Mouse (Mus musculus) T-helper 17 cell (primary cell): ENCODE results near the gene Pole3.
"Not testable (repeated sequence)": the region's sequence is repeated elsewhere in the genome, so short reads cannot be mapped to it uniquely, and the experiment has no call there.

ENCODE experiments used
- in situ Hi-C, 2 experiments: fragments of 300-600 bp; cut with MboI, MseI; formaldehyde crosslinking; loops; 1 replicate in 1 of 2; 2 replicates in 1 of 2; pipeline ENCODE4 v1.15.1; 2025; ENCODE audit warnings: high pct_unique_total_duplicates in 2 of 2

The Pole3 gene

DNA sequence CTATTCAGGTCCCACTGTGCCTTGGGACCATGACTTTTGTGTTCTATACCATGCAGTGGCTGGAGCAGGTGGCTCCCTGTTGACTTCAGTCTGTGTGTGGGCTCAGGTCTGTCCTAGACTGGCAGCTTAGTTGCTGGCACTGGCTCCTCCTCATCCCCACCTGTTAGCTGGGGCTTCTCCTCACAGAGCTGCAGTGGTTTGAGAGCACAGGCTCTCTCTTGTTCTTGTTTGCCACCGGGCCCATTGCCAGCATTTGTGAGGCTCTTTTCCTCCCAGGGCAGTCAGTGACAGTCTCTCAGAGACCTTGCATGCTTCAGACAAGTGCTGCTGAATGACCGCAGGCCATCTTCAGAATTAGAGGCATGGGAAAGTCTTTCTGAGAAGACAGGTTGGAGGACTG, 32.2 kb downstream of the Pole3 start:
- in situ Hi-C loops, result no loop called here

DNA sequence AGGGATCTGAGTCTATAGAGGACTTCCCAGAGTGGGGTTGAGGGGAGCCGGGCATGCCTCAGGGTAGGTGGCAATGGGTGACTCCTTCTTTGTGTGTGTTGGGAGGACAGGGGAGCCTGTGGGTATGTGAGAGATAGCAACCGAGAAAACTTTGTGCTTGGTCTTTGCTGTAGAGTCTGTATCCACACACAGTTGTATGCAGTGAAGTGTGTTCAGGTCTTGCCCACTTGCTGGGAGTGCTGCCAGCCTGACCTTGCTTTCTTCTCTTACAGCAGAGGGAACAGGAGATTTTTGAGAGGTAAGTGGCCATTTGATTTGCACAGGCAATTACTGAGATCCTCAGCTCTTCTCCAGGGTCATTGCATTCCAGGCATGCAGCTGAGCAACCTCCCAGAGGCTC, 37.0 kb downstream of the Pole3 start:
- in situ Hi-C loops, result loop anchor here in 1 of 2 experiments (5.0 kb wide), 1 partner anchor 204 kb away; no protein-coding TSS in a partner anchor

DNA sequence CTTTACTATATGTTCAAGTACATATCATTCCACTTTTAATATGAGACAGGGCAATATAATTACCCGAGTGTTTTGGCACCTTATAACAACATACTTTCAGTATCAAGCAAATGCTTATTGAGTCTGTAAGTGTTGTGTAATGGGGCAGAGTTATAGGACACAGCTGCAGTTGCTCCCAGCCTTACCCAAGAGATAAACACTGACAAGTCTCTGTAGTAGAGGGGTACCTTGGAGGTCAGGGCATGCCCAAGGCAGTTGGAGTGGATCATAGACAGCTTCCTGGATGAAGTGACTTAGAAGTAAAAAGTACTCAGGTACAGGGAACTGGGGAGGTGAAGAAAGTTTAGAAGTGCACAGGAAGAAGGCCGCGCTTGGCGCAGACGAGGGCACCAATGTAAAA, 37.7 kb downstream of the Pole3 start:
- in situ Hi-C loops, result loop anchor here in 1 of 2 experiments (5.0 kb wide), 1 partner anchor 205 kb away; no protein-coding TSS in a partner anchor

DNA sequence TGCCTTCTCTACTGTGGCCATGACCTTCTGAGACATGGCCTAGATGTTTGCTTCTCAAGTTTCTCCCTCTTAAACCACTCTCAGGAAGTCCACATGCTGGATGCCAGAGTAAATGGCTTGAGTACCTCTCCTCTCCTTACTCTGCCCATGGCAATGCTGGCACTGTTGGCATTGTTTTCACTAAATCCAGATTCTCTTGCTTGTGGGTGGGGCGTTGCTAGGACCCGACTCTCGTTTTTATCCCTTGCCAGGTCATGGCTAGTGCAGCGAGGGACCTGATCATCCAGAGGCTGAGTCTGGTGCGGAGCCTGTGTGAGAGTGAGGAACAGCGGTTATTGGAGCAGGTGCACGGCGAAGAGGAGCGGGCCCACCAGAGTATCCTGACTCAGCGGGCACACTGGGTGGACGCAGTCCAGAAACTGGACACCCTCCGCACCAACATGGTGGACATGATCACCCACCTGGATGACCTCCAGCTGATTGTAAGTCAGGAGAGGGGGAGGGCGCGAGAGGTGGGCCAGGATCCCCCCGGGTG, 38.6 kb downstream of the Pole3 start:
- in situ Hi-C loops, result loop anchor here in 1 of 2 experiments (5.0 kb wide), 1 partner anchor 206 kb away; no protein-coding TSS in a partner anchor

DNA sequence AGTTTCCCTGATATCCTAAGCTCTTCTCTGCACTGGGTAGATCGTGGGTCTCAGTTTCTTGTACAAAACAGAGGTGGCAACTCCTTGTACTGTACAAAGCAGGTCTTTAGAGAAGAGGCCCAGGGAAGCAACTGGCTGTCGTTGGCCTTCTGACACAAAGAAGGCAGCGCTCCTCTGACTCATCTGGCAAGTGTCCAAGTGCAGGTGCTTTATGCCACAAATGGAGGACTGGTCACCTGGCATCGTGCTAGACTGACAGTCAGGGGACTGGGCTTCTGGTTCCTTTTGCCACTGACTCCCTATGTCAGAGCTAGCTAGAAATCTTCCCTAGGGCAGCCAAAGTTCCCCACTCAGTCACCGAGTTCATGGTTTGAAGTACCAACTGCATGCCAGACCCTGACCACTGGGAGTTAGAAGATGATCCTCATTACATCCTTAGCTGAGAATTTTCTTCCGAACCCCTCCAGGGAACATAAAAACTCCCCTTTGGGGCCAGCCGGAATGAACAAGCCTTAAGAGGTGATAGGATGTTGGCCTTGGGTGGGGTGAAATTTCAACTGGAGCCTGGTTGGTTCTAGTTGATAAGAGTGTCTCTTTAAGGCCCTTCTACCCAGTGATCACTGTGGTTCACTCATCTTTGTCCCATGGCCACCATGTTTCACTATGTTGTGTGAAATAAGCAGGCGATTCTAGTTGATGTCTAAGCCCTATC, 39.3 kb downstream of the Pole3 start:
- in situ Hi-C loops, result loop anchor here in 1 of 2 experiments (5.0 kb wide), 1 partner anchor 207 kb away; no protein-coding TSS in a partner anchor

DNA sequence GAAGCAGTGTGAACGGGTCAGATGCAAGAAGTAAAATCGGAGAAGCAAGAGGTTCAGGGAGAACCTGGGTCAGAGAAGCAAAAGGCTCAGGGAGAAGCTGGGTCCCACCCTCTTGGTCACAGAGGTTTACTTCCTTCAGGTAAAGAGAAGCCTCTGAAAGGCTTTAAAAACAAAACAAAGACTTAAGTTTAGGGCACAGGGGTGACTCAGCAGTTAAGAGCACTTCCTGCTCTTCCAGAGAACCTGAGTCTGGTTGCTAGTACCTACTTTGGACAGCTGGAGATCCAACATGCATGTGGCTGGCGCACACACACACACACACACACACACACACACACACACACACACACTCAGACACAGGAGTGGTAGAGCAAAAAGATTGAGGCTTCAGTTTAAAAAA, 39.9 kb downstream of the Pole3 start:
- in situ Hi-C loops, result loop anchor here in 1 of 2 experiments (5.0 kb wide), 1 partner anchor 207 kb away; no protein-coding TSS in a partner anchor

DNA sequence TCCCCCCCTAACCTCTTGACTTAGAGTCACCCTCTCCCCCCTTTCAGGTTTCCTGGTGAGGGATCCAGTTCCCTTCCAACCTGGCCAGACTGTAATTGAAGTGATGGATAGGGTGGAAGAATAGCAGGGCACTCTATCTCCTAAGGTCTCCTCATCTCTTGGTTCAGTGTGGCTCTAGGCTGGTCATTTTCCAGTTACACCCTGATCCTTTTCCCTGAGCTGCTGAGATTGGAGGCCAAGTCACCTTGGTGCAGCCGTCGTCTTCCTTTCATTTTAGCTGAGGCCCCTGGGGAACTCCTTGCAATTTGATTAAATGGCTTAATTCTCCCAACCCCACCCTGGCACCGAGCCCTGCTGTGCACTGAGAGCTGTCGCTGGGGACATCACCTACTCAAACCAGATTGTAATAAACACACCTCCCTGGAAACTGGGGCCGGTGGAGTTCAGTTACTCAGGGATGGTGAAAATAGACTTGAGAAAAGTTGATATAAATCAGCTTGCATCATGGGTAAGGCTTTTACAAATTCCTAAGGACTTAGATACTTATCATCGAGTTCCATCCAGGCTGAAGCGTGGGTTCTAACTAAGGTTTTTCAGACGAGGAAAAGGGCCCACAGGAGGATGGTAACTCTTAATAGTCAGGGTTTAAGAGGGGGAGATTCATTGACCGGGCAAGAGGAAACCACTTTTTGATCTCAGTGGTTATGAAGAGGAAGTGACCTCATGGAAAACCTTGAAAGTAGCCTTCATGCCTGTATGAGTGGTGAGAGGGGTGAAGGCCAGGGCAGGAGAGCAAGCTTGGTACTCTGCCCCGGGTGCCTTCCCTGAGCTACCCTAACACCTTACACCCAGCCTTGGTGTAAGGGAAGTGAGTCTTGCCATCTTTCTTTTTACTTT, 43.9 kb downstream of the Pole3 start:
- in situ Hi-C loops, result no loop called here

DNA sequence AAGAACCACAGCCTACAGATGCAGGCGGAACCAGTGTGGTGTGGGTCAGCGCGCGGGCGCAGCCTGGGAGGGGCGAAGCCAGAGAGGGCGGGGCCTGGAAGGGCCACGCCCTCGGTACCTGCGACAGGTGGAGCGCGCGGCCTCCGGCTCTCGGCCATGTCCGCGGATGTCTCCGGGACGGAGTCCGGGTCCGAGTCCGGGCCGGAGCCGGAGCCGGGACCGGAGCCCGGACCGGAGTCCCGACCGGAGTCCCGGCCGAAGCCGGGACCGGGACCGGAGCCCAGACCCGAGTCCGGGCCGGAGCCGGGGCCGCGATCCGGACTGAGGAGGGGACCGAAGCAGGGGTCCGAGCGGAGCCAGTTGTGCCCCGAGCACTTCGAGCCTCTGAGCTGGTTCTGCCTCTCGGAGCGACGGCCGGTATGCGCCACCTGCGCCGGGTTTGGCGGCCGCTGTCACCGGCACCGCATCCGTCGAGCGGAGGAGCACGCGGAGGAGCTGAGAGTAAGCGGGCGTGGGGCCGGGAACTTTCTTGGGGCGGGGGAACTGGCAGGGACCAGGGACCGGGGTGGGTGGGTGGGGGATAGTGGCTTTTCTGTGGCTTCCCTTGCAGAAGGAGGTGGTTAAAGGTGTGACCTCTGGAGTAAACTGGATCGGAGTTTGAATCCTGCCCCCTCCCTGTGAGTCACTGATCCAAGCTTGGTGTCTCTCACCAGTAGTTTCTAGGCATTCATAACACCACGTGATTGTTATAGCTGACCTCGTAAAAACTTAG, 44.7 kb downstream of the Pole3 start, which contains the start of gene Bspry:
Gene Bspry (plus strand): TSS at position 117 of the 772 bp plus-strand sequence.
- in situ Hi-C loops, result no loop called here

DNA sequence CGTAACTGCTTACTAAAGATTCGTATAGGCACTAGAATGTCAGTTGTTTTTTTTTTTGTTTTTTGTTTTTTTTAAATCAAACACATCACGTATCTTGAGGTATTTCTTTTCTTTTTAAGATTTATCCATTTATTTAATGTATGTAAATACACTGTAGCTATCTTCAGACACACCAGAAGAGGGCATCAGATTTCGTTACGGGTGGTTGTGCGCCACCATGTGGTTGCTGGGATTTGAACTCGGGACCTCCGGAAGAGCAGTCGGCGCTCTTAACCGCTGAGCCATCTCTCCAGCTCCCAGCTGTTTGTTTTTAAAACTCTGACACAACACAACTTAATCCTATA, 45.3 kb downstream of the Pole3 start:
- in situ Hi-C loops, result not testable (repeated sequence)

DNA sequence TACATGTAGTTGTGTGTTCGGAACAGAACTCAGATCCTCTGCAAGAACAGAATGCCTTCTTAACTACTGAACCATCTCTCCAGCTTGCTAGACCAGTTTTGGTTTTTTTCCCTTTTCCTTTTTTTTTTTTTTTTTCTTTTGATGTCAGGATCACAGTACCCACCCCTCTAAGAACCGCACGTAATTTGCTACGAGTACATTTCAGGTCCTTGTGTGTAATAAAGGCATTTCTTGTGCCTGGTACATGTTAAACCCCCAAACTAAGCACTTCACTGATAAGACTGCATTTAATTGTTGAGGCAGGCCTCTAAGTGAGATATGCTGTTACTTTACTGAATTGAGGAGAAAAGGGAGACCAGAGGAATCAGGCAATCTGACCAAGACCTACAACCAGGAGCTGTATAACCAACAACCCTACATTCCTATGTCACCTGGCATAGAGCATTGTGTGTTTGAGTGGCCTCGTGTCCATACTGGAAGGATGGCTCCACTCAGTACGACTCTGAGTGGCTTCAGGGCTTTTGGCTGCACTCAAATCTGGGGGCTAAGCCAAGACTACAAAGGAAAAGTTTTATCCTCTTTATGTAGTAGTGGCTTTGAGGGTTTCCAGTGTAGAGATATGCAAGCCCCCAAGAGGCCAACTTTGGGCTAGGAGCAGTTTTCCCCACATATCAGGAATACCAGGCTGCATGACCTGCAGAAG, 47.2 kb downstream of the Pole3 start:
- in situ Hi-C loops, result no loop called here

DNA sequence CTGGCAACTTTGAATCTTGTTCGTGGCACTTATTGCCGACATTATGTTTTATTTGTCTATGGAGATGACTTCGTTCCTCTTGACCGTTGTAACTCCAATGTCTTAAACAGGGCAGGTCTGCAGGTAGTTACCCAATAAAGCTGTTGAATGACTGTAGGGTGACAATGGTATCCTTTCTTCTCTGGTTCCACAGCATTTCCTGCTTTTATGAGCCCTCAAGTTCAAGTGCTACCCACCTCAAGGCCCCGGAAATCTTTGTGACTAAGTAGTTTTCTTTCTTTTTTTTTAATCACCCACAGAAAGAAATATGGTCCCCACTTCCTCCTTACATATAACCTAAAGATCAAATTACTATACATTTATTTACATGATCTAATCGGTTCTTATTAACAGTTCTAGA, 49.1 kb downstream of the Pole3 start:
- in situ Hi-C loops, result no loop called here

DNA sequence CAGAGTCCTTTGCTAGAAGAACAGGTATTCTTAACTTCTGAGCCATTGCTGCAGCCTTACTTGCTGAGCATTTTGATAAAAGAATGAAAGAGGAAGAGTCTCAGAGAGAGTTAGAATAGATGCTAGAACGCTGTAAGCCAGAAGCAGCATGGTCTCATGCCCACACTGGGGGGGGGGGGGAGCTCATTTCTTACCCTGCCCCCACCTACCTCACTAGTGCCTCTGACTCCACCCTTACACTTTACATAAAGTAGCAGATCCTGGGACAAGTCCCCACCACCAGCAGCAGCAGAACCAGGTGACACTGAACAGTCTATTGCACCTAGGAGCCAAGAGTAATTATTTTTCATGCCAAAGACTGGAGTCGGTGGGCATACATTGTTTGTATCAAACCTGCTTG, 49.7 kb downstream of the Pole3 start:
- in situ Hi-C loops, result no loop called here
